Mouse (Mus musculus) kidney, adult 11 months (tissue): ENCODE results near the gene 2510009E07Rik.
A peak's percentile ranks its signal among the peaks of the same experiment; 100 is the strongest.

ENCODE experiments used
- DNase-seq: peaks from one replicate; pipeline ENCODE4 v3.0.0; 2022

2510009E07Rik gene

DNA sequence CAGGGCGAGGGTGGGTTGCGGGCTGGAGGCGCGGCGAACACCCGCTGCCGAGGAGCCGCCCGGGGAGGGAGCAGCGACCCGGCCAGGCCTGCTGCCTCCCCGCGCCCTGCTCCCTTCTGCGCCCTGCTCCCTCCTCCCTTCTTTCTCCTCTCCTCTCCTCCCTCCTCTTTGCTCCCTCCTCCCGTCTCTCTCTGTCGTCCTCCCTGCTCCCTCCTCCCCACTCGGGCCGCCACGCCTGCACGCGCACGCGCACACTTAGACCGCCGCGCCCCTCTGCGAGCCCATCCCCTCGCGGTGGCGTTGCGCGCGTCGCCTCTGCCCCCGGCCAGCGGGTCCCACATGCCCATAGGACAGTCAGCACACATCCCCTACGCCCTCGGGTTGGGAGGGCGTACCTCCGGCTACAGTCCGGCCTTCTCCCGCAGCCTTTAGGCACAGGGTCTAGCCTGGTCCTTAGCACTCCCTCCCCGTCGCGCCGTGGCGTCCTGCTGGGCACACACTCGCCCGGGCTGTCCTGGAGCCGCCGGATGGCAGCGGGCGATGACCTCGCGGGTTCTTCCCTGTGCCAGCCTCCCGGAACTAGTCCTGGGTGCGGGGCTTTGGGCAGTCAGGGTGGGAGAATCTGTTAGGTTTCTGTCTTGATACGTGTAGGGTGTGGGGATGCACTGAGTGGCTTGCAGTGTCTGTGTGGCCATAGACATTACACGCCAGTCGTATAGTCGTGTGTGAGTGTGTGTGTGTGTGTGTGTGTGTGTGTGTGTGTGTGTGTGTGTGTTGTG is at the start of gene 2510009E07Rik:
2510009E07Rik (minus strand) TSS at position 203 of the 779 bp plus-strand sequence.
- DNase-seq, result peak; percentile 82

DNA sequence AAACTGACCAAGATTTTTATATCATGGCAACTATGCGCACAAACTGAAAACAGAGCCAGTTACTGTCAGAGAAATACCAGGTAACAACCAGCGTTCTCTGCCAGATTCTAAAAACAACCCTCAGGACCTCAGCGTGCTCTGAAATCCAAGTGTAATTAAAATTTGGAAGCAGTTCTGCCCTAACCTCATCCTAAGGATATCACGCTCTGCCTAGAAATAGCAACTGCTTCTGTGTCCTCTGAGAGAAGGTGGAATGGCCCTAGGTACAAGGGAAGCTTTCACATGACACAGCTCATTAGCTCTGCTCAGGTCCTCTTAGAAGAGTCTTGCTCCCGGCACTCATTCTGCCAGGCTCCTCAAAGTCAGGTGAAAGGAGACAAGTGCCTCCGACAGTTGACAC is 48.9 kb upstream of the 2510009E07Rik start:
- DNase-seq, result no peak

DNA sequence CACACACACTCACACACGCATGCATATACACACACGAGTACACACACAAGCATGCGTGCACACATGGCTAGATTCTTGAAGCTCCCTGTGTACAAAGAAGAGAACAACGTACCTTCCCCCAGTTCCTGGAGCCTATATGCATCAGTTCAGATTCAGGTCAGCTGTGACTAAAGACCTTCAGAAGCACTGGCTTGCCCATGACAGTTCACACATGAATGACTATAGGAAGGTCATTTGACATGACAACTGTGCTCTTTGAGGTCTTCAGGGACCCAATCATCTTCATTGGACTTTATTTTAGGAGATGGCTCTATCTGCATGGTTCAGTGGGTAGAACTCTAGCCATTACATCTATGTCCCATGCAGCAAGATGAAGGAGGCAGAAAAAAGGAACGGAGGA is 48.4 kb upstream of the 2510009E07Rik start:
- DNase-seq, result no peak

DNA sequence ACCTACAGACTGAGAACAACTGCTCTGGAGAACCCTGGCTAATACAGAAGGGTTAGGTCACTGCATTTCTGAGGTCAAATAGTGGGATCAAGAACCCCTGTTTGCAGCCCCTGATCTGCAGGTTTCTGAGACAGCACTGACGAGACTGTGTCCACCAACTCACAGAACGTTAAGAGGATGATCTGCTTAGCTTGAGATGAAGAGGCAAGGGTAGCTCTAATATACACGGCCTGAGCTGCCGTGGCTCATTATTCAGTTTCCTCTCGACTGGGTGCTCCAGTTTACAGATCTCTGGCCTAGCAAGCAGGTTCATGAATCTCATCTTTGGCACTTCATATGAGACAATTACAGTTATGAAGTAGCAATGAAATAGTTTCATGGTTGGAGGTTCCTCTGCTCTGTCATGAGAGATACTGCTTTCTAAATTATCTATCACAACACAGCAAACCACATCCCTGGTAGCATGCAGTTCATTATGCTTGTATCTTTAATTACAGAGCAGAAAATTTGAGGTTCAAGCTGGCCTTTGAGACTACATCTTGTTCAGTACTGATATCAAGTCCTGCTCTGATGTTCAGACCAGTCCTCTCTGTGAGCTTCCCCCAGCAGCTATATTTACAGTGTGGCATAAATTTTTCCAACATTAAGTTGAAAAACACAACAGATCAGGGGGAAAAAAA is 47.9 kb upstream of the 2510009E07Rik start:
- DNase-seq, result no peak

- DNase-seq, result no peak
Observed at GRCm38 (mm10) chr16:21741542-21741941, 47.1 kb upstream of the 2510009E07Rik start.

DNA sequence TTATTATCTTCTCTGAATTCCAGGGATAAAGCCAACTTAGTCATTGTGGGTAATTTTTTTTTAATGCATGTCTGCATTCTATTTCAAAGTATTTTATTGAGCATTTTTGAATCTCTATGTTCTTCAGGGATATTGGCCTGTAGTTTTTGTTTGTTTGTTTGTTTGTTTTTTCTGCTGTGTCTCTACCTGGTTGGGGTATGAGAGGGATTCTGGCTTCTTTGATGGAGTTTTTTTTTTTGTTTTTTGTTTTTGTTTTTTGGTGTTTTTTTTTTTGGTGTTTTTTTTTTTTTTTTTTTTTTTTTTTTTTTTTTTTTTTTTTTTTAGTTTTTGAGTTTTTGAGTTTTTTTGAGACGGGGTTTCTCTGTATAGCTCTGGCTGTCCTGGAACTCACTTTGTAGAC is 41.2 kb upstream of the 2510009E07Rik start:
- no peak for DNase-seq

DNA sequence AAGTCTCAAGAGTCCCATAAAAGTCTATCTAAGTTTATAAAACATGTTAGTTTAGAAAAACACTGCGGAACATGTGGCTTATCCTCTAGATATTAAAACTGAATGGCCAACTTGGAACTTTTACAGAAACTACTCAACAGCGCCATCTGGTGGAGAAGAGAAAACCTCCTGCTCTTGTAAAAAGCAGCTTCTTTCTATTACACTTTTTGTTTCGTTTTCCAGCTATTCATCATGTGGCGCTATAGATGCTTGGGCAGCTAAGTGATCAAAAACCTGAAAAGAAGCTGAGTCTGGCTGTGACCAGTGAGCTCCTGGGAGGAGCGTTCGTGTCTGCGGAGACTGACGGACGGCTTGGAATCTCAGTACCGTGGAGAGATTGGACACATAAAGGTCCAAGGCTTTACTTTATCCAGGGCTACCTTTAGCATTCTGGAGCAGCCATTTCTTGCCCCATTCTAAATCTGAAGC is 33.5 kb upstream of the 2510009E07Rik start:
- DNase-seq, result peak; percentile 38

DNA sequence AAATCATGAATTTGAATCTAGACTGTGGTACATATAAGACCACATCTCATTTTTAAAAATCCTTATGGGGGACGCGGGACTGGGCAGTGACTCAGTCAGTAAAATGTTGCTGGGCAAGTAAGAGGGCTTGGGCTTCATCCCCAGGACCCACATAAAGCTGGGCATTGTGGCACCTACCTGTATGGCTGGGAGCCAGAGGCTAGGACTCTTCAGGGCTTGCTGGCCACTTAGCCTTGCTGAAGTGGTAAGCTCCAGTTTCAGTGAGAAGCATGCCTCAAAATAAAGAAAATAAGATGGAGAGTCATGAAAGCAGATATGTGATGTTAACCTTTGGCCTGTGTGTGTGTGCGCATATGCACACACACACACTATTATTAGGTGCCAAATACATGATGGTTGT is 33.0 kb upstream of the 2510009E07Rik start:
- no peak for DNase-seq

DNA sequence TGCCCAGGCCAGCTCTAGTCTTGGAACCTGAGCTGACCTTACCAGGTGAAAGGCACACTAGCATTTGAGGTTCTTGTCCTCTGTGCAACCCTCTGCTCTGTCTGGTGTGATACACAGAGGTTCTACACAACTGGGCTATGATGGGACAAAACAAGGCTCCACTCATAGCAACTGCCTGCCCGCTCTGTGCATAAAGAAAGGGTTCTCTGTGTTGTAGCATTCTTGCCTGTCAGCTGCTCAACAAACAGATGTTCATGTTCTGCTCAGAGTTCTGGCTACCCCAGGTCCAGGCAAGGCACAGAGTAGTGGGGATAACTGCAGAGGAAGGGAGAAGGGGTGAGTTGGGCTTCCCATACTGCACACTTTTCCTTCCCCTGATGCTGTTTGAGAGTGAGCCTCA is 29.8 kb upstream of the 2510009E07Rik start:
- no peak for DNase-seq

DNA sequence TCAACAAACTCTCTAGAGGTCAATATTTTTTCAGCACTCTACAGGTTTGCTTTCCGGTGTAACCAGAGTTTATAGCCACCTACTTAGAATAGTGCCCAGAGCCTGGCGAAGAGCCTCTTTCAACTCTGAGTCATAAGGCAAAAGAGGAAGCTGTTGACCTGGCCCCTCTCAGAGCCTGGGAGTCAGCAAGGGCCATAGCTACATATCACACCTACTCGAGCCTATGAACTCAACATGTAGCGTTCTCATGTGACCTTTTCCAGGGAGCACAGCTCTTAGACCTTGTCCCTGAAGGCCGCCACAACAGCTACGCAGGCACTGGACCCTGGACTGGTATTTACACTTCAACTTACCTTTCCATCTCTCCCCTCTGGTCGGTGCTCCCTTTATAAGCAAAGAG is 25.3 kb upstream of the 2510009E07Rik start:
- no peak for DNase-seq

- no peak for DNase-seq
Observed at GRCm38 (mm10) chr16:21714516-21714915, 20.1 kb upstream of the 2510009E07Rik start.

- no peak for DNase-seq
Observed at GRCm38 (mm10) chr16:21710321-21710720, 15.9 kb upstream of the 2510009E07Rik start.

DNA sequence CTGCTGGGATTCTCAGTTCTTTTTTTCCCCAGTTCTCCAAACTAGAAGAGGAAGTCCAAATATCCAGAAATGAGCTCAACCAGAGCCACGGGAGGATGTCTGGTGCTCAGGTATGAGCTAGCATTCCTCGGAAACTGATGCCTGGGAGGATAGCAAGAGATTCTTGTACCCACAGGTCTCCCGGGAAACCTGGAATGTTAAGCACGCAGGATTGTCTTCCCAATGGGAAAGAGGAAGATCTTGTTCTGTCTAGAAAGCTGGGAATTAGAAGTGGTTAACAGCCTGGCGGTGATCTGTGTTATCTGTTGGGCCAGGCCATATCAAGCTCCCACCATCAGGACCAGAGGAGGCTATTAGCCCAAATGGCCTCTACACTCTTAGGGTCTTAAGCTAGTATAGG is 10.2 kb upstream of the 2510009E07Rik start:
- DNase-seq, result no peak

DNA sequence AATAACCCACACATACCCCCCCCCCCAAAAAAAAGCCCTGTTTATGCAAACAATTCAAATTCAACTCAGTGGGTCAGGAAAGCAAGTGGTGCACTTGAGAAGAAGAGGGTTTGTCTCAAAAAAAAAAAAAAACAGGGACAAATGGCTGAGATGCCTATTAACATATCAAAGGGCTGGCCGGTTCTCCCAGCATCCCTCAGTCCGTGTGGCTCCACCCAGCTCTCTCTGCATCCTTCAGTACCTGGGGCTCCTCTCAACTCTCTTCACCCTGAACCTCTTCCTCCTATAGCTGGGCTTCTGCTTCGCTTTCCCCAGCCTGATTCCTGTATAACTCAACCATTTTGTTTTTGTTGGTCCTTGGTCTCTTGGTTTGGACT is 7.8 kb upstream of the 2510009E07Rik start:
- DNase-seq, result no peak

DNA sequence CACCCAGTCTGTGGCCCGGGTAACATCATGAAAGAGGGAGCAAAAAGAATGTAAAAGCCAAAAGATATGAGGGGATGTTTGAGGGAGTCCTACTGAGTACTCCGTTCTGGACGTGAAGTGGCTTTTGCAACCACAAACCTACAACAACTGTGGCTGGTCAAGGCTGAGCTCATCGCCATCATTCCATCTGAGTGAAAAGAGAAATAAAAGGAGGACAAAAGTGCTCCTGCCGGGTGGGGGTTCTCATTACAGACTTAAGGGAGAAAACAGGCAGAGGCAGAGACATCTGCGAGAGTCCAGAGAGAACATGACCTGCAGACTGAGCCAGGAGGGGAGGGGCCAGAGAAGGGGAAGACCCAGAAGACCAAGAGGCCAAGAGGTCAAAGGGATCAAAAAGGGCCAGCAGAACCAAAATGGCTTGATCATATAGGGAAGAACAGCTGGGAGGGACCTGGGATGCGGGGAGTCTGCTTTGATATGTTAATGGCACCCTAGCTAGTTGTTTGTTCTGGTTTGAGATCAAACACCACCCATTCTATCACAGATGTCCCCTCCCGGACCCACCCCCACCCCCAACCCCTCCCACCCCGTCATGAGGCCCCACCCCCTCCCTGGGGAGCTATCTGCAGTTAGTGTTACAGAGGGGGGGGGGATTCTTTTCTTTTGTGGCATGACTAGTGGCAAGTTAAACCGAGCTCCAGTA is 7.3 kb upstream of the 2510009E07Rik start:
- DNase-seq, result no peak

DNA sequence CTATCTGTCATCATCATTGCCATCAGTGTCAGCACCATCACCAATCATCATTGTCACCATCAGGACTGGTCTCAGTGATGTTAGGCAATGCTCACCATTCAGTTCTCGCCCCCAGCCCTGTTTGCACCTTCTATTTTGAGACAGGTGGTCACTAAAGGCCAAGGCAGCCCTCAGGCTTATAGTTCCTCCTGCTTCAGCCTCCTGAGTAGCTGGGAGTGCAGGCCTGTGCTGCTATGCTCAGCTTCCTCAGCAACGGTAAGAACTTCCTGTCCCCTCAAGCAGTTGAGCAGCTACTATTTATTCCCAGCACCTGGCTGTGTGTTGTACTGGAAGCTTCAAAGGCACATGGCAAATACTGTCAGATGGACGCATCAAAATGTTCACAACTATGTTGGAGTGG is 3.7 kb upstream of the 2510009E07Rik start:
- DNase-seq, result no peak

- DNase-seq, result no peak
Observed at GRCm38 (mm10) chr16:21696946-21697345, 2.5 kb upstream of the 2510009E07Rik start.

GRCm38 (mm10) chr16:21695242-21695578 is 745 bp upstream of the 2510009E07Rik start:
- DNase-seq, result peak; percentile 39

GRCm38 (mm10) chr16:21693981-21694462 is 443 bp downstream of the 2510009E07Rik start:
- peak; percentile 40 for DNase-seq

- no peak for DNase-seq
Observed at GRCm38 (mm10) chr16:21690216-21690755, 4.2 kb downstream of the 2510009E07Rik start.

- no peak for DNase-seq
Observed at GRCm38 (mm10) chr16:21689141-21689540, 5.3 kb downstream of the 2510009E07Rik start.

GRCm38 (mm10) chr16:21687406-21687805 is 7.1 kb downstream of the 2510009E07Rik start:
- DNase-seq, result no peak

DNA sequence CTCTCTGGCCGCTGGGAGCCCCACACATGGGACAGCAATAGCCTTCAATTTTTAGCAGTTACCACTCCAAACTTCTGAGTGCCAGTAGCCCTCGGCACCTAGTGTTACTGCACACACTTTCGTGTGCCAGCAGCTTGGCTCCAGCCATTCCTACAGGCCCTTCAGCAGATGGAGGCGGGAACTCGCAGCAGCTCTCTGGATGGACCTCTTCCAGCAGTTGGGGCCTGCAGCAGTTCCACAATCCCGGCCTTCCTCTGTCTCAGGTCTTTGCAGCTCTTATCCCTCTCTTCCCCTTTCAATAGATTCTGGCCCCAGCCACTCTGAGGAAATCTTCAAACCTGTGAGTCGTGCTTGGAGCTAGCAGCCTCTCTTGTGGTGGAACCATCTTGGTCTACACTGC is 17.7 kb downstream of the 2510009E07Rik start:
- no peak for DNase-seq
